In genomic region chr8:85783871-85784270, GRCm38 (mm10) we compare ENCODE assay signal across 17 mouse cellular contexts.
"Had no signal": no experiment of that assay in that cellular context is flagged by ENCODE, and none has a peak within 500 bp of the region (broad histone marks: within the 10 kb centered on the region; RNA-seq: fewer than 3 reads in every experiment).

No protein-coding gene starts in this region.

- H3K27ac ChIP-seq: neural tube, embryonic 12.5 days; neural tube, embryonic 13.5 days; neural tube, embryonic 15.5 days; stomach, embryonic 15.5 days; stomach, postnatal 0 days had no signal

- H3K4me3 ChIP-seq: neural tube, embryonic 12.5 days; neural tube, embryonic 13.5 days; neural tube, embryonic 15.5 days; stomach, embryonic 15.5 days had no signal

- H3K4me1 ChIP-seq: neural tube, embryonic 12.5 days; neural tube, embryonic 13.5 days; neural tube, embryonic 15.5 days; stomach, embryonic 15.5 days had no signal

- H3K9me3 ChIP-seq: neural tube, embryonic 12.5 days; neural tube, embryonic 13.5 days; neural tube, embryonic 15.5 days; stomach, embryonic 15.5 days had no signal

- H3K27me3 ChIP-seq: neural tube, embryonic 12.5 days; neural tube, embryonic 13.5 days; neural tube, embryonic 15.5 days; stomach, embryonic 15.5 days had no signal

- H3K36me3 ChIP-seq: neural tube, embryonic 12.5 days; neural tube, embryonic 13.5 days; neural tube, embryonic 15.5 days; stomach, embryonic 15.5 days had no signal

- DNase-seq: retina, postnatal 1 day; right cerebral cortex, adult 18-20 months; right cerebral cortex, postnatal 14 days; right cerebral cortex, postnatal 25 days; right cerebral cortex, postnatal 4 days; spleen, adult 18-20 months; thymus, adult 18-20 months; thymus, adult 2 months; thymus, postnatal 14 days; thymus, postnatal 25 days; thymus, postnatal 36 days; thymus, postnatal 4 days had no signal
